Mouse (Mus musculus) mouse trophoblast stem cell (cell line): ENCODE data around the gene Spint2.

Experiments
- in situ Hi-C, 2 experiments: fragments of 300-500 bp; cut with MseI, MboI; formaldehyde crosslinking; loops; 2 replicates in 1 of 2; 3 replicates in 1 of 2; pipeline ENCODE4 v1.15.1; 2025

Spint2 gene

GRCm38 (mm10) chr7:29211415-29212198, 70.1 kb downstream of the Spint2 start:
- in situ Hi-C loops = loop anchor here in 1 of 2 experiments (25.0 kb wide), 1 partner anchor 501 kb away; no protein-coding TSS in a partner anchor

- in situ Hi-C loops = loop anchor here in 1 of 2 experiments (25.0 kb wide), 1 partner anchor 501 kb away; no protein-coding TSS in a partner anchor
Observed at GRCm38 (mm10) chr7:29211013-29211412, 70.7 kb downstream of the Spint2 start.
